Mouse (Mus musculus) lung, embryonic 14.5 days (tissue): ENCODE measurements around the gene S1pr3. TPM values are rescaled to one million over a fixed set of nuclear protein-coding genes. Genes with fewer than 3 reads are reported as not detected.

Experiments
- ATAC-seq: fragments of 200-750 bp; cut with Nextera tagmentation; 2 replicates; pipeline ENCODE4 v1.8.0; 2017; ENCODE audit warnings: mild to moderate bottlenecking, moderate TSS enrichment, moderate library complexity; ENCODE audit not compliant: insufficient read depth
- DNase-seq: peaks from one replicate; pipeline ENCODE4 v3.0.0-alpha.2; 2015
- H3K27ac ChIP-seq: fragments of 300-500 bp; sonication (generic); 2 replicates; pipeline ENCODE4 v1.5.1; 2014; ENCODE audit warnings: low read depth, mild to moderate bottlenecking, moderate library complexity
- H3K27me3 ChIP-seq: fragments of 300-500 bp; sonication (generic); 2 replicates; pipeline ENCODE4 v1.6.1; 2014; ENCODE audit warnings: low read length, control low read depth; ENCODE audit not compliant: insufficient read depth
- H3K36me3 ChIP-seq: fragments of 300-500 bp; sonication (generic); 2 replicates; pipeline ENCODE4 v1.6.1; 2014; ENCODE audit warnings: control low read depth; ENCODE audit not compliant: insufficient read depth
- H3K4me1 ChIP-seq: fragments of 300-500 bp; sonication (generic); 2 replicates; pipeline ENCODE4 v1.6.1; 2014; ENCODE audit warnings: antibody characterized with exemption, control low read depth; ENCODE audit not compliant: insufficient read depth
- H3K4me2 ChIP-seq: fragments of 300-500 bp; sonication (generic); 2 replicates; pipeline ENCODE4 v1.6.1; 2014; ENCODE audit warnings: mild to moderate bottlenecking
- H3K4me3 ChIP-seq: fragments of 300-500 bp; sonication (generic); 2 replicates; pipeline ENCODE4 v1.5.1; 2014; ENCODE audit warnings: low read depth, low read length
- H3K9ac ChIP-seq: fragments of 300-500 bp; sonication (generic); 2 replicates; pipeline ENCODE4 v1.6.1; 2014
- H3K9me3 ChIP-seq: fragments of 300-500 bp; sonication (generic); 2 replicates; pipeline ENCODE4 v1.6.1; 2016; ENCODE audit warnings: low read depth, low read length, control low read depth
- CTCF ChIP-seq: IDR thresholded peaks from 2 replicates; pipeline ENCODE4 v1.5.1; 2016; ENCODE audit warnings: antibody characterized with exemption, low read depth
- WGBS: fragments of 180-500 bp; shearing (Covaris S2); extraction: QIAGEN DNeasy Blood & Tissue Kit; methylation state at CpG from one replicate; pipeline ENCODE4 v1.1.7; 2014; 5-methylcytosine and 5-hydroxymethylcytosine counted together
- polyA plus RNA-seq: library from polyadenylated mRNA; unstranded; fragments of >200 nt; fragmentation: Nextera tagmentation; extraction: Ambion mirVana; gene quantifications from 2 replicates; pipeline ENCODE4 v1.2.1, GENCODE M21; 2014

Gene S1pr3
- polyA plus RNA-seq, 1 experiment from 2014 or later: 128 TPM

GRCm38 (mm10) chr13:51404566-51404965 lies 3.9 kb upstream of the S1pr3 start:
- no peak overlapping the region for H3K4me2 ChIP-seq
- 78% methylated on average over 4 of the region's 4 CpGs for WGBS
- peaks cover 12% of the 10 kb centered on the region for H3K4me1 ChIP-seq
- no peaks in the 10 kb centered on the region for H3K36me3 ChIP-seq
- H3K9ac ChIP-seq: no peak overlapping the region
- no peaks in the 10 kb centered on the region for H3K9me3 ChIP-seq
- no peaks in the 10 kb centered on the region for H3K27me3 ChIP-seq
- H3K4me3 ChIP-seq: no peak overlapping the region
- ATAC-seq (no peak), DNase-seq (no peak)
- no peak for TF ChIP-seq CTCF
- H3K27ac ChIP-seq: no peak overlapping the region

GRCm38 (mm10) chr13:51405731-51406320 lies 2.6 kb upstream of the S1pr3 start:
- no peak for ATAC-seq
- no peak overlapping the region for H3K4me3 ChIP-seq
- no peak overlapping the region for H3K4me2 ChIP-seq
- no peaks in the 10 kb centered on the region for H3K9me3 ChIP-seq
- no peaks in the 10 kb centered on the region for H3K27me3 ChIP-seq
- H3K4me1 ChIP-seq: peaks cover 12% of the 10 kb centered on the region
- no peak for TF ChIP-seq CTCF
- 55% methylated on average over 13 of the region's 13 CpGs for WGBS
- H3K36me3 ChIP-seq: no peaks in the 10 kb centered on the region
- H3K27ac ChIP-seq: no peak overlapping the region
- H3K9ac ChIP-seq: no peak overlapping the region
- peak; percentile 40 for DNase-seq

DNA sequence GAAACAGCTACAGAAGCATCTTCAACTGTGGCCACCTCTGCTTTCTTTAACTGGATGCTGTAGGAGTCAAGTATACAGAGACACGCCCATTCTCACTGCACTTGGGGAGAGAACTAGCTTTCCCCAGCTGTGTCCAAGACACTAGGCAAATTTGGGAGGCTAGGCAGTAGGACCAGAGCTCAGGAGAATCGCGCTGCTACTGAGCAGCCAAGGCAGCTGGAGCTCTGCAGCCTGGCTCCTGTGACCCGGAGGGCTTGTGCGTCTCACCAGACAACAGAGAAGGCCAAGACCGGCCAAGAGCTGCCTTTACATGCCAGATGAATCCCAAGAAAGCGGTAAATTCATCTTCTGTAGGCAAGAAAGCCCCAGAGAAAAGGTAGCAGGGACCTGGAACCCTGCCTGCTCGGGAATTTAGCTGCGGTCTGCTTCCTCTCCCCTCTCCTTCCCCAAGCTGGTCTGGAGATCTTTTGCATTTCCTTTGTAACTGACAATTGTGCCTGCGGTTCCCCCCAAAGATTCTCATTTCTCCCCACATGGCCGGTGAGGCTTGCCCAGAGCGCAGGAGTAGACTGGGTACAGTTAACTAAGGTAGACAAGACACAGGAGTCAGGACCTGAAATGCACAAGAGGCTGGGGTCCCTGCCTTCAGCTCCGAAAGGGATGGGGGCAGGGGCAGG lies 760 bp upstream of the S1pr3 start:
- Histone ChIP-seq H3K9me3 (no peaks in the 10 kb centered on the region), H3K36me3 (no peaks in the 10 kb centered on the region), H3K4me2 (peak overlapping the region; percentile 68), H3K4me1 (peaks cover 12% of the 10 kb centered on the region; the same call in 1 of the 2 replicates), H3K27me3 (no peaks in the 10 kb centered on the region), H3K9ac (peak overlapping the region; percentile 82), H3K4me3 (peak overlapping the region; percentile 64), H3K27ac (peak overlapping the region; percentile 82)
- TF ChIP-seq CTCF: no peak
- ATAC-seq (peak; percentile 1; the same call in 1 of the 2 replicates), DNase-seq (peak; percentile 67)
- 30% methylated on average over 13 of the region's 13 CpGs for WGBS

DNA sequence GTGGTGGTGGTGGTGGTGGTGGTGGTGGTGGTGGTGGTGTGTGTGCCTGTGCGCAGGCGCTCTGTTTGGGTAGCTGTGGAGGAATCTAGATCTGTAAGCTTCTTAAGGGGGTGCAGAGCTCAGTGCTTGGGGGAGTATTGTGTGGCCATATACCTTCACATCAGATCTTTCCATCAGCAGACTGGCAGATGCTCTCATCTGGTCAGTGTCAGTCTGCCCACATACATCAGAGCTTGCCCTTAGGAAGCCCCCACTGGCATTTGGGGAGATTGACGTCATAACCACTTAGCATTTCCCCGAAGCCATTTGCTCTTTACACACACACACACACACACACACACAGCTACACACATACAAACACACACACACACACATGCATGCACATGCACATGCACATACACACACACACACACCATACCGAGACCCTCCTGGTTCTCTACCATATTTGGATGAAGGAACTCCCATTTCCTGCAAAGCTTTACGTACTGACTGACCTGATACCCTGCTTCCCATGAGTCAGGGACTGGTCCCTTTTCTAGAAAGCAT lies 1.6 kb downstream of the S1pr3 start:
- TF ChIP-seq CTCF: no peak
- peak overlapping the region; percentile 64 for H3K4me3 ChIP-seq
- H3K27me3 ChIP-seq: no peaks in the 10 kb centered on the region
- peaks cover 12% of the 10 kb centered on the region; the same call in 1 of the 2 replicates for H3K4me1 ChIP-seq
- DNase-seq (peak; percentile 55), ATAC-seq (no peak)
- WGBS: 33% methylated on average over 6 of the region's 6 CpGs
- 0 out of 2 replicates have a peak, but pooled peaks cover 4% of the 10 kb centered on the region for H3K9me3 ChIP-seq
- H3K9ac ChIP-seq: peak overlapping the region; percentile 52
- peak overlapping the region; percentile 68 for H3K4me2 ChIP-seq
- H3K36me3 ChIP-seq: peaks cover 19% of the 10 kb centered on the region
- peak overlapping the region; percentile 78 for H3K27ac ChIP-seq

GRCm38 (mm10) chr13:51411243-51411642 lies 2.8 kb downstream of the S1pr3 start:
- Histone ChIP-seq H3K36me3 (peaks cover 31% of the 10 kb centered on the region), H3K27me3 (no peaks in the 10 kb centered on the region), H3K4me2 (peak overlapping the region; percentile 68), H3K4me3 (peak overlapping the region; percentile 64), H3K9ac (peak overlapping the region; percentile 52), H3K27ac (peak overlapping the region; percentile 78), H3K4me1 (peaks cover 15% of the 10 kb centered on the region; the same call in 1 of the 2 replicates), H3K9me3 (0 out of 2 replicates have a peak, but pooled peaks cover 4% of the 10 kb centered on the region)
- DNase-seq: peak; percentile 67
- no peak for TF ChIP-seq CTCF
- ATAC-seq: no peak
- WGBS: 31% methylated on average over 9 of the region's 9 CpGs

DNA sequence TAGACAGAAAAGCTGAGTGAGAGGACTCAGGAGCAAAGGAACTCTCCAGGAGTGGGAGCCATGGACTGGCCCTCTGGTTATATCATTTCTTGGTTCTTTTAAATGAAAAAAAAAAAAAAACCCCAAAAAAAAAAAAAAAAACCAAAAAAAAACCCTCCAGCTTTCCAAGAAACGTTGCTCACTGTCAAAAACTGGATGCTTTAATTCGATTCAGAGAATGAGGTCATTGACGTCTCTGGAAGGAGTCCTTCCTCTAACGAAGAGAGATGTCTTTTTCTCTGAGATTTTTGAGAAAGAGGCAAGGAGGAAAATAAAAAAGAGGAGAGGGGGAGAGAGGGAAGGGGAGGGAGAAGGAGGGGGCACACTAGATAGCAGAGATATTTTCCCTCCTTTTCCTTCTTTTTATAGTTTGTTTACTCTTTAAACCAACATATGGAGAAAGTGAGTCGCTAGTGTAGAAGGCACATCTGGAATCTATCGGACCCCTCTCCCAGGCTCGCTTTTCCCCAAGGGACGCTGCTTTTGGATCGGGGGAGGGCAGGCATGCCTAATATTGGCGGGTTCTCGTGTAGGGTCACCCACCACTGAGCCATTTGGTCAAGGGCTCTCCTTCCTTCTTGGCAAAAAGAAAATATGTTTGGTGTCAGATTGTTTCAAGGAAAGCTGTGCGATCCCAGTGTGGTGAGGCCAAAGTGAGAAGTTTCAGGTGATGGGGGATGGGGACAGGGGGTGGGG lies 3.4 kb downstream of the S1pr3 start:
- H3K27ac ChIP-seq: peak overlapping the region; percentile 78
- no peaks in the 10 kb centered on the region for H3K27me3 ChIP-seq
- H3K4me1 ChIP-seq: peaks cover 16% of the 10 kb centered on the region; the same call in 1 of the 2 replicates
- TF ChIP-seq CTCF: no peak
- 0 out of 2 replicates have a peak, but pooled peaks cover 4% of the 10 kb centered on the region for H3K9me3 ChIP-seq
- peak overlapping the region; percentile 68 for H3K4me2 ChIP-seq
- peak overlapping the region; percentile 64 for H3K4me3 ChIP-seq
- H3K36me3 ChIP-seq: peaks cover 35% of the 10 kb centered on the region
- ATAC-seq (no peak), DNase-seq (peak; percentile 68)
- peak overlapping the region; percentile 52 for H3K9ac ChIP-seq
- WGBS: 17% methylated on average over 12 of the region's 12 CpGs
